Mouse (Mus musculus) testis, postnatal 10 days (tissue): ENCODE data around the gene Med12l.
"Not testable (repeated sequence)": the region's sequence is repeated elsewhere in the genome, so short reads cannot be mapped to it uniquely, and the experiment has no call there.

Experiments used
- DNase-seq: peaks from one replicate; pipeline ENCODE4 v3.0.0; 2021; ENCODE audit warnings: low spot score

Gene Med12l

GRCm38 (mm10) chr3:59101218-59101986 lies 95.8 kb downstream of the Med12l start, which contains the start of gene Gpr171:
Gene Gpr171, minus strand, starts transcription at chr3:59101821.
- DNase-seq: no peak

GRCm38 (mm10) chr3:59102146-59102545 lies 96.5 kb downstream of the Med12l start:
- no peak for DNase-seq

GRCm38 (mm10) chr3:59104462-59104861 lies 98.8 kb downstream of the Med12l start:
- DNase-seq: no peak

- no peak for DNase-seq
Measured at GRCm38 (mm10) chr3:59107439-59107838, 101.8 kb downstream of the Med12l start.

DNA sequence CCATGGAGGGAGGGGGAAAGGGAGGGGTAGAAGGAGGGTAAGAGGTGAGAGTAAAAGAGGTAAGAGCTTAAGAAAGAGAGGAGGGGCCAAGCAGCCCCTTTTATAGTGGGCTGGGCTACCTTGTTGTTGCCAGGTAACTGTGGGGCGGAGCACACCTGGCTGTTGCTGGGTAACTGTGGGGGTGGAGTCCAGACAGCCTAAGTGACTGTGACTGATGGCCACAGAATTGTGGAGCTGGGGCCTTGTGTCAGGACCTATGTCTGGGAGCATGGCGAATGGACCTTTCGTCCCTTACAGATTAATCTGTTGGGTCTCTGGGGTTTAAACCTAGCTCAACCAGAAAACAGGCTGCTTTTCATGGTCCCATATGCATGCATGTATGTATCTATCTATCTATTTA lies 104.2 kb downstream of the Med12l start:
- not testable (repeated sequence) for DNase-seq

GRCm38 (mm10) chr3:59111944-59112343 lies 106.3 kb downstream of the Med12l start:
- DNase-seq: no peak

GRCm38 (mm10) chr3:59113291-59113690 lies 107.7 kb downstream of the Med12l start:
- DNase-seq: not testable (repeated sequence)

DNA sequence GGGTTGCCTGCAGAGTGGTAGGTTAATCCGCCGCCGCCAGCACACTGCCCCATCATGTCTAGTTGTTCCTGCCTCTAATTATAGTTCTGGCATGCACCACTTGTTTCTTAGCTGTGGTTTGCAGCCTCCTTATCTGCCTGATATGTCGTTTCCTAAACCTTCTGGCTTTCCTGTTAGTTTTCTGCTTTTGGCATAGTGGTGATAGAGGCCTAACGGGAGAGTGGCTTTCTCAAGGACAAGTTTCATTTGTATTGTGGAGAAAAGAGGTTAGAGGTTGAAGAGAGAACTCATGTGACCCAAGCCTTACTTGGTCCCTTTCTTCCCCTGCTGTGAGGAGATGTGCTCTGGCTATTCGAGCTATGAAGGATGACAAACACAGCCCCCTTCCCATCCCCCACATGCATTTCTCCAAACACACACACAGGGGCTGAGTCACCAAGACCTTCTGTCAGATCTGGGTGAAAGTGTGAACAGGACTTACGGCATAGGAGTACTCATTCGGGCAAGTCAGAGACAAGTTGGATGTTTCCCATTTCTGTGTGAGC lies 108.4 kb downstream of the Med12l start:
- no peak for DNase-seq

DNA sequence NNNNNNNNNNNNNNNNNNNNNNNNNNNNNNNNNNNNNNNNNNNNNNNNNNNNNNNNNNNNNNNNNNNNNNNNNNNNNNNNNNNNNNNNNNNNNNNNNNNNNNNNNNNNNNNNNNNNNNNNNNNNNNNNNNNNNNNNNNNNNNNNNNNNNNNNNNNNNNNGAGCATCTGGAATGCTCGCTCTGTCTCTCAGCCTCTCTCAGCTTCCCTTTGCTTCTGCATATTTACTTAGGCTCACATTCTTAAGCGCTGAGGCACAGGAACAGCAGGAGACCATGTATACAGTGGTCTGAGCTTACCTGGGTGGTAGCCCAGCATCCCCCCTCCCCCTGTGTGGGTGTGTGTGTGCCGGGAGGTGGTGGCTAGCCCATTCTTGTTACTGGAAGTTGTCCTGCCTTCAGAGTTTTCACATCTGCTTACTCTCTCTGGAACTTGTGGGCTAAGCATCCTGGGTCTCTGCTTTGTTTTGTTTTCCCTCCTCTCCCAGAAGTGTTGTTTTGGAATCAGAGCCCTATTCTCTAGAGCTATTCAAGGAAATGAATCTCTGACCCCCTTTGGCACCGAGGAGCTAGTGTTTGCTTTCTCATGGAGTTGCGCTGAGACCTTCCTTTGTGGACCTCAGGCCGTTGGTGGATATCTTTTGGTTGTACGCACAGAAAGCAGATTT lies 115.6 kb downstream of the Med12l start:
- no peak for DNase-seq

GRCm38 (mm10) chr3:59121780-59122449 lies 116.3 kb downstream of the Med12l start:
- DNase-seq: no peak

GRCm38 (mm10) chr3:59125022-59125421 lies 119.4 kb downstream of the Med12l start:
- no peak for DNase-seq

DNA sequence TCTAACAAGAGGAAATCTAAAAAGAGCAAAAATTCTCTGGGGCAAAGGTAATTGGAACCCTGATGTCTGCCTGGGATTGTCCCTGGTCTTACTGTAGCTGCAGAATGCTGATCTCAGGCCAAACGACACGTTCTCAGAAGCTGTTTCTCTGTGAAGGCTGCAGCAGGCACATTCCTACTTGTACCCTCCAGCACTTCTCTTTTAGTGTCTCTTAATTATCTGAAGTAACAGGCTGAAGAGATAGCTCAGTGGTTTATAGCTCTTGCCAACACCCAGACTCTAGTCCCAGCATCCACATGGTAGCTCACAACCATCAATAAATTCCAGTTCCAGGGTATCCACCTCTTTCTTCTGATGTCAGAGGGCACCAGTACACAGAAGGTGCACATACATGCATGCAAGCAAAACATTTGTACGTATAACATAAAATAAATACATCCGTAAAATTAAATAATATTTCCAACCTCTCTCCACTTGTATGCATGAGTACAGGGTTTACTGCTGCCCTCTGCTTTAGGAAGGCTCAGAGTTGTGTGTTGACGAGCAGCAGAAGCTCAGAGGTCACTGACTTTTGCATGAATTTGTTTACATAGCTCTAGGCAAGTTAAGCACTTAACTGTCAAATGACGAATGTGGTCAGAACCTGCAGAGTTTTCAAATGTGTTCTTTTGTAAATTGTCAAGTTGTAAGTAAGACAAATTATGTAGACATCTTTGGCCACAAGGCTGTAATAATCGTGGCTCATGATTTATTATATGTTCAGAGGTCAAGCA lies 120.3 kb downstream of the Med12l start:
- DNase-seq: no peak

DNA sequence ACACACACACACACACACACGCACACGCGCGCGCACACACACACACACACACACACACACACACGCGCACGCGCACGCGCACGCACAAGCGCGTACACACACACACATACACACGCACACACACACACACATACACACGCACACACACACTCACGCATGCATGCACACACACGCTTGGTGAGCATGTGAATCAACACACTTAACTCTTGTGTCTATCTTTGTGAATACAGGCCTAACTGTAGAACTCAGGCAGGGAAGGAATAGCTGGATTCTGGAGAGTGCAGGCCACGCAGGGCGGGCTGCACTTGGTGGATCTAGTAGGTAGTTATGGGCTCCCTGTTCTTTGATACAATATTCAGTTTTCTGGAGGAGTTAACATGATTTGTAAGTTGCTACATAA lies 123.1 kb downstream of the Med12l start:
- DNase-seq: no peak

DNA sequence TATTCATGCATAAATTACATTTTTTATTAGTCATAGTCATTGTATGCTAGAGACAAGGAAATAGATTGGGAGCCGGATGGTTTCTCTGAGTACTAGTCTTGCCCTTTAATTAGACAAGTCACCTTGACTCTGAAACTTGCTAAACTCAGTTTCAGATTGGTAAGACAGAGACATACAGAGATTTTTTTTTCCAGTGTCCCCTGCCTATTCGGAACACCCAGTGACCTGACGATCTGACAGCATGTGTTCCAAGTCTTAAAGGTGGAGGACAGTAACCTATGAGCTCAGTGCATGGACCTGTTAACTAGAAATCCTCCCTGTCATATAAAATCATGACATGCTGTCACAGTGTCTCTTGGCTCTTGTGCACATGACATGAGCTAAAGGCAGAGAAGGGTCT lies 123.9 kb downstream of the Med12l start:
- no peak for DNase-seq

DNA sequence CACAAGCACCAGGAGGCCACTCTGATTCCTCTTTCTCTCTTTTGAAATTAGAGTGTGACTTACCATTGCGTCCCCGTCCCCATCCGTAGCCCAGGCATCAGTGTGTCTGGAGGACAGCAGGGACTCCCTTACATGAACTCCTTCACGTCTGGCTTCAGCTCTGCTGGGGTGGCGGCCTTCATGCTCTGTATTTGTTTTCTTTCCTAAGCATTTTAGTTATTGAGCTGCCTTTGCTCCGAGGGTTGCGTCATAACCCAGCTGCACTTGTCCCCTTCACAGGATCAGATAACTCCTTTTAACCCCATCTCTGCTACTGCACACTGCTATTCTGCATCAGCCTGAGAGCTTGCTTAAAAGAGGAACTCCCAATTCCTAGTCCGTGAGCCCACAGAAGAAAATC lies 124.8 kb downstream of the Med12l start:
- DNase-seq: no peak

DNA sequence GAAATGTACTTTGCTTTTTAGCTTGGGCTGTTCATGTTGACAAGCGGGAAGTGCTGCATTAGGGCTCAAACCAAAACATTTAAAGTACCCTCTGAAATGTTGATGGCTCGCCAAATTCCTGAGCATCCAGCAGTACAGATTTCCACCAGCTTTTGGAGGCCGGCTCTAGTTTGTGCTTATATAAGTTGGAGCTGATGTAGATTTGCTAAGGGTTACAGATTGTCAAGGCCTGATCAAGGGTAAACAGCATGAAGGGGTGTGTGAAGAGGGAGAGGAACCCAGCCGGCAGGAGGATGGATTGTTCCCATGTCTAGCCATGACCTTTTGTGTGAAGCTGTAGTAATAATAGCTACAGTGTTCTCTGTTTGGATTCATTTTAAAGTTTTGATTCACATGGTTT lies 125.5 kb downstream of the Med12l start:
- no peak for DNase-seq

DNA sequence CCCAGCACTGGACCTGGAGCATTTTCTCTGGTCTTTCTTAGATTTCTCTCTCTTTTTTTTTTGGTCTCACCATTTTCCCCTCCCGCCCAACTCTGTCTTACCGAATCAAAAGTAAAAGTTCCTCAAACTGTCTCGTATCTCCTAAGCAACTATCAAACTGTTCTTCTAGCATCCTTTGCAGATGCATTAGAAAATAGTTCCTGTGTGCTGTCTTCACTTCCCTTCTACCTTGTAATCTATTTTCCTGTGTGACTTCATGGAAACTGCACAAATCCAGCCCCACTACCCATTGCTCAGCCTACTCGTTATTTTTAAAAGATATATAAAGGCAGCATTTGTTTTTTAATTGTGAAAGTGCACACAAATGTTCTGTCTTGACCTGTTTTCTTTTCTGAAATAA lies 126.3 kb downstream of the Med12l start:
- no peak for DNase-seq

DNA sequence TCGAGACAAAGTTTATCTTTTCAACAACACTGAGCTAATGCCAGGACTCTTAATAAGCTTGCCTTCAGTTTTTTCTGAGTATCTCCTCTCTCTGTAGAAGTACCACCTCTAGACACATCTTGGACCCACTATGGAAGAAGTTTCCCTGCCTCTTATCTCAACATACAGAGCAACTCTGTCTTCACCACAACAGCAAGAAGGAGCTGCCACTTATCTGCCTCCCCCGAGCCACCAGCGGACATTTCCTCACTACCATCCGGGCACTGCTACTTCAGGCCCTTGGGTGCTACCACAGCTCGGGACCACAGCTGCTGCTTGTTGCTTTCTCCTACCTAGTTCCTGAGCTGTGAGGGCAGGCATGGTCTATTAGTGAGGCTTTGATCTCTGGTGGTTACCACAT lies 127.6 kb downstream of the Med12l start:
- no peak for DNase-seq

- no peak for DNase-seq
Measured at GRCm38 (mm10) chr3:59135911-59136653, 130.5 kb downstream of the Med12l start.

GRCm38 (mm10) chr3:59138946-59139468 lies 133.4 kb downstream of the Med12l start:
- DNase-seq: no peak

DNA sequence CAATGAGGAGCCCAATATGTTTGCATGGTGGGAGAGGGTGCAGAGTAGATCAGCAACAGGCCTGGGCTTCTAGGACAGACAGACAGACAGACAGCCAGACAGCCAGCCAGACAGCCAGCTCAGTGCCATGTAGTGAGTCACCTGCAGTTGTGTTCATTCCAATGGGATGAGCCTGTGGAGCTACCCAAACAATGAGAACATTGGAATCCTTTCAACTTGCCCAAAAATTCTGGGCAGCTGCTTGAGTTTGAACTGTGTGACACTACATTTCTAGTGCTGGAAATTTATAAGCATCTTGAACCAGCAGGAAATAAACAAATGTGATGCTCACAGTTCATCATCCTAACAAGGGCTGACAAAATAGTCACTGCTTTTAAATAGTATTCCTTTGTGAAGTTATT lies 134.0 kb downstream of the Med12l start:
- no peak for DNase-seq
